Mouse (Mus musculus) left cerebral cortex, postnatal 4 days (tissue): ENCODE measurements around the gene Hcrt. TPM values are rescaled to one million over a fixed set of nuclear protein-coding genes. Genes with fewer than 3 reads are reported as not detected.

Experiments used
- DNase-seq: peaks from one replicate; pipeline ENCODE4 v3.0.0-alpha.2; 2022
- intact Hi-C: fragments of 180-260 bp; cut with DNase I; formaldehyde crosslinking; loops from one replicate; pipeline ENCODE4 v1.15.1; 2025
- total RNA-seq, 2 experiments: library from RNA; stranded (reverse); gene quantifications; 2 replicates each; pipeline ENCODE4 v1.2.3; 2021

The Hcrt gene
- total RNA-seq, 2 experiments from 2014 or later: not detected

GRCm38 (mm10) chr11:100770646-100771408, 8.1 kb upstream of the Hcrt start, which contains the start of gene Ghdc:
TSS of gene Ghdc (minus strand) at chr11:100770957.
- intact Hi-C loops: no loop called here
- DNase-seq: peak; percentile 64

DNA sequence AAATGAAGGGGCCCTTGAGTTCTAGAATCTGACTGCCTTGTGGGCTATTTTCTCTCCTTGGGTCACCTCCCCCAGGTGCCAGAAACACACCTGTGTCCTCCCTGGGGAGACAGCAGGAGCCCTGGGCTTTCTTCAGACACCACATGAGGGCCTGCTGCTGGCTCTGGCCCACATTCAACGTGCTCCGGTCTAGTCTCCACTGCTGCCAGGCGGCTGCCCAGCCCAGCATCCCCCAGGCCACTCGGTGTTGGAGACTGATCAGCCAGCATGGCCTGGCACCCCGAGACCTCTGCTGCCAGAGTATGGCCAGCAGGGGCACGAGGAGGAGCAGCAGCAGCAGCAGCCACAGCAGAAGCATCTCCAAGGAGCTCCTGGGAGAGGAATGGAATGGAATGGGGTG, 7.2 kb upstream of the Hcrt start:
- peak; percentile 50 for DNase-seq
- intact Hi-C loops: no loop called here

GRCm38 (mm10) chr11:100767871-100768270, 5.1 kb upstream of the Hcrt start:
- intact Hi-C loops: no loop called here
- no peak for DNase-seq

DNA sequence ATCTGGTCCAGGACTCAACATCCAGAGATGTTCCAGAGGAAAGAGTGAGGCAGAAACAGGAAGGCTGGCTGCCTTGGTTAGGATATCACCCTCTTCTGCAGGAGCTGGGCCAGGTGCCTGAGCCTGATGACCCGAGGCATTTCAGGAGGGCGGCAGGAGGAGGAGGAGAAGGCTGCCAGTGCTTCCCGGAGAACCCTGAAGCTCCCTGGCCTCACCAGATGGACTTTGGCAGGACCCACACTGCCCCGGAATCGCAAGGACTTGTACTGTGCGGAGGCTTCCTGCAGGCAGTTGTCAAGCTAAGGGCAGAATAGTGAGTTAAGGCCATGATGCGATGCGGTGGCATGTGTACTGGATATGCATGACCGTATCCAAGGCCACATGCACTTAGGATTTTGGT, 4.0 kb upstream of the Hcrt start:
- intact Hi-C loops: no loop called here
- DNase-seq: no peak

GRCm38 (mm10) chr11:100761547-100762045, 1.1 kb downstream of the Hcrt start:
- intact Hi-C loops: no loop called here
- DNase-seq: peak; percentile 90

DNA sequence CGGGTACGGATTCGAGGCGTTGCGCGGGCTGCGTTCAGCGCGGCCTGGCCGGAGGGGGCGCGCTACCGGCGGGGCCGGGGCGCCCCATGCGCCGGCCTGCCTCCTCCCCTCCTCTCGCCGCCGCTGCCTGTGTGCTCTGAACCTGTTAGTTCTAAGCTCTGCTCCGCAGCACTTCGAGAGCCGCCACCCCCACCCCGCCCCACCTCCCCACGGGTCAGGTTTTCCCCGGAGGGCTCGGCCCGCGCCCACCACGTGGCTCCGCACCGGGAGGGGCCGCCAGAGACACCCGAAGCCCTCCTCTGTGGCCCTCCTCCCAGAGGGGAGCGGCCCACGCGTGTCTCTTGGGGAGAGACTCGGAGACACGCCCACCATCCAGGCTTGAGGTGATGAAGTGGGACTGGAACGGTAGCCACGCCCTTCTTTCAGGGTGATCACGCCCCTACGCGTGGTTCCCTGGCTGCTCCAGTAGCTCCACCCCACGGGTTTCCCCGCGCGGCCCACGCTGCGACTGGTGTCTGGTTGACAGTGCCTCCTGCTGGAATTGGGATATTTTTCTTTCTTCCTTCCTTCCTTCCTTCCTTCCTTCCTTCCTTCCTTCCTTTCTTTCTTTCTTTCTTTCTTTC, 3.0 kb downstream of the Hcrt start, which contains the start of gene Kcnh4:
Gene Kcnh4, minus strand, starts transcription at position 332 of the 623 bp plus-strand sequence.
- intact Hi-C loops: no loop called here
- DNase-seq: peak; percentile 65

DNA sequence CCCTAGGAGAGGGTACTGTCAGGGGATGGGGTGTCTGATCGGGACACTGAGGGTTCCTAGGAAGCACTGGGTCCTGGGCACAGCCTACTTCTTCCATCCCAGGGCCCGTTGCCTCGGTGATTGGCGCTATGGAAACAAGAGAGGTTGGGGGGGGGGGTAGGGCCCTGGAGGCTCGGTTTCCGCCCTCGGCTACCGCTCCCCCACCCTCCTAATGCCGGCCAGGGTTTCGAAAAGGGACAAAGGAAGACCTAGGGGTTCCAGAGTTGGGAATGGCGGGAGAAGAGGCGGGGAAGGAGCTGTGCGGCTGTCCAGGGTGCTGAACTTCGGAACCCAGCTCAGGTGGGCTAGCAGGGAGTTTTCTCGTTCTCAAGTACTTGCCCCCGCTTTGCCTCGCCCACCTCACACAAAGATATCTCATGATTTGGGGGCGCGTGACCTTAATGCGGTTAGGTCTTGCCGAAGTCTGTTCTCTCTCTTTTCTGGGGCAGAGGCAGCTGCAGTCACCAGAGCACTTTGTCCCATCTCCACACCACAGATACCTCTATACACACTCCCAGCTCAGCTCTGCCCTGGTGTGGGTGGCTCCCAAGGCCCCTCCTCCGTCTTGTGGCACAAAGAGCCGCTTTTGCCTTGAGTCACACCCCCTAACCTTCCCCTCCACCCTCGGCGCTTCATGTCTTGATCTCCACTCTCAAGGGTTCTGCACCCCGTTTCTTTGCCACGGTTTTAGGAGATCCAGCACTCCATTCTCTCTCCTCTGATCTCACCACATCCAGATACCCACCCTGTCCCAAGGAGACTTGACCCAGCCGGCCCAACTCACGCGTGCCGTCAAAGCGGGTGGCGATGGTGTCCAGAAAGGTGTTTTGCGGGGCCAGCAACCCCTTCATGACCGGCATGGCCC, 3.8 kb downstream of the Hcrt start:
- intact Hi-C loops: no loop called here
- no peak for DNase-seq

DNA sequence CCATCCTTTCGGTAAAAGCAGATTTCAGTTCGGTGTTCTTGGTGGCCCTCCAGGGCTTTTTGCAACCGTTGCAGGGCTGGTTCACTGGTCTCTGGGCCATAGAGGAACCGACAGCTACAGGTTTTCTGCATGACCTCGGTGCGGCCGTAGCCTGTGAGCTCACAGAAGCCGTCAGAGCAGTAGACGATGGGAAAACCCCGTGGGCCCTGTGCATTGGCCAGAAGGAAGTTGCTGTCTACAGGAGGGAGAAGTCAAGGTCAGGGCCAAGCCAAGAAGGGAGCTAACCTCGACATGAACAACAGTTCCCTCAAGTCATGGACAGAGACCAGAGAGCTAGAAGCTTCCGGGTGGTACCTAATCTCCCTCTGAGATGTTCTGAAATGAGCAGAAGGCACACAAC, 5.2 kb downstream of the Hcrt start:
- no peak for DNase-seq
- intact Hi-C loops: no loop called here

DNA sequence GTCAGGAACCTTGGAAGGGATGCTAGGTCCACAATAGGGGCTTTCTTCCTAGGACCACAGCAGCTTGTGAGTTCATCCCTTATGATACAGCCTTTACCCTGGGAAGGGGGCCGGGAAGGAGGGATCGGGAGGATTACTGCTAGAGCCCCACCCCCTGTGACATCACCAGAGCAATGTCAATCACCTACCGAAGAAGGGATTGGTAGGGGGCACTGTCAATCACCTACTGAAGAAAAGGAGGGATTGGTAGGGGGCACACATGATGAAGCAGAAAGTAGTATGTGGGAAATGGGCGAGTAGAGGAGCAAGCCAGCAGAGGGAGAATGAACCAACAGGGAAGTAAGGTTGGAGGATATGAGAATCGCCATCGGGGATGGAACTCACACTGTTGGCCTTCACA, 6.3 kb downstream of the Hcrt start:
- DNase-seq: no peak
- intact Hi-C loops: no loop called here

DNA sequence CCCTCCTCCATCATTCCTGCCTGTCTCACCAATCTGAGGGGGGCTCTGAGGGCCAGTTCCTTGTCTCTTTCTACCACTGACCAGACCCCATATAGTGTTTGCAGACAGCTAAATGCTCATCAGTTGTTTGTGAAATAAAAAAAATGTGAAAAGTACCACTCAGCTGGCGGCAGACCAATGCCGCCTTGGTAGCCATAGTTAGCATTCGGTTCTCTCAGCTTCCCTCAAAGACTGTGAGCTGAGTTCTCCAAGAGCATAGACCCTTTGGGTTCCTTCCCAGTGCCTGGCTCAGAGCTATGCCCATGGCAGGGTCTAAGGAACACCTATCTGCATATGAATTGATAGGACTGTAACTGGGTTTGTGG, 8.1 kb downstream of the Hcrt start:
- DNase-seq: no peak
- intact Hi-C loops: no loop called here

DNA sequence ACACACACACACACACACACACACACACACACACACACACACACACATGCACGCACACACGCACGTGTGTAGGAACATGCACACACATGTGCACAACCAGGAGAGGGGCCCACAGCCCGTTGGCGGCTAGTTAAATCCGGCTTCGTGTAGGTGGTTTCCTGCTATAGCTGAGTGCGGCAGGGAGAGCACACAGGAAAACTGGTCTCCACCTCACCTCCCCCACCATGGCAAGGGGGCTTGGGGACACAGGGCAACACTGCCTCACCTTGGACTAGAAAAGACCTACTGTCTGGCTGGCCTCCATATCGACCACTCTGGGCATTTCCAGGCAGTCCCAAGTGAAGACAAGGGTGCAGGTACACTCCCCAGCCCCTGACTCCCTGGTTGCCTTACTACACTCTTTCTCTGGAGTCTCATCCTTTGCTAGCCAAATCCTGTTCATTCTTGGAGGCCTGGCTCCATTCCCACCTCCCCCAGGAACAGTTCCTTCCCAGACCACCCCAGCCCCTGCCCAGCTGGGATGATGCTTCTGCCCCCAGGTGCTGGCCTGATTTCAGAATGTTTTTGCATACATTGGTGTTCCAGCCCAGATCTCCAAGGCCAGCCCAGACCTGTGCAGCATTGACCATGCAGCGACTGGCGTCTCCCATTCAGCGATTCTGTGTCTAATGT, 8.6 kb downstream of the Hcrt start:
- DNase-seq: no peak
- intact Hi-C loops: no loop called here

DNA sequence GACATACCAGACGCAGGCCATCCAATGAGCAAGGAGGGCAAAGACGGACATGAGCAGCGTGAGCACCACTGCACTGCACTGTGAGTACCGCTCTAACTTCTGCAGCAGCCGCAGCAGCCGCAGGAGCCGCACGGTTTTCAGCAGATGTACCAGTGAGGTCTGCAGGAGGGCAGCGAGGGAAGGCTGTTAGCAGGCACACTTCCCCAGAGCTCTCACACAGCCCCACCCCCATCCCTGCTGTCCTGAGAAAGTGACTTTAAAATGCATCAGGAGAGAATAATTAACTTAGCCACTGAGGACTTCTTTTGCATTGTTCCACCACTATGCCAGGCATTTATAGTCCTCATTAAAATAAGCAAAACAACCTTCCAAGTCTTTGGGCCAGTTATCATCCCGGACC, 10.4 kb downstream of the Hcrt start:
- intact Hi-C loops: no loop called here

GRCm38 (mm10) chr11:100750127-100750526, 12.6 kb downstream of the Hcrt start:
- intact Hi-C loops: no loop called here
- no peak for DNase-seq

More for the DNA sequence above, 10.4 kb downstream of the Hcrt start:
- DNase-seq: no peak

- no peak for DNase-seq
- intact Hi-C loops: loop anchor here (10.0 kb wide), 1 partner anchor 205 kb away; no protein-coding TSS in a partner anchor
Measured at GRCm38 (mm10) chr11:100749469-100749868, 13.3 kb downstream of the Hcrt start.

DNA sequence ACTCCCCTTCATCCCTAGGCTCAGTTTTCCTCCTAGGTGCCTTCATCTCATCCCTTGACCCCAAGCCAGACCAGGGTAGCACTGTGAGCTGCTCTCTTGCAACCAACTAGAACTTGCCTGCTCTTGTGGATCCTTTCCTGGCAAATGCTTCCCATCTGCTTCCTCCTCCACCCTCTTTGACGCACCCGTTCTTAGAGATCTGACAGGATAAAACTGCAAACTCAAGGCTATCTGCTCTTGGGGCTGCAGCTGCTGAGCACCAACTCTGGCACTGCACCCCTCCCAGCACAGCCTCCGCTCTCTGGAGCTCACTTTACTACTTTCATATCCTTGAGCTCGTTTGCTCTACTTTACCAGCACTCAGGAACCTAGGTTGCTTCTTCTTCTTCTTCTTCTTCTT, 14.1 kb downstream of the Hcrt start:
- intact Hi-C loops: loop anchor here (10.0 kb wide), 1 partner anchor 206 kb away; no protein-coding TSS in a partner anchor

DNA sequence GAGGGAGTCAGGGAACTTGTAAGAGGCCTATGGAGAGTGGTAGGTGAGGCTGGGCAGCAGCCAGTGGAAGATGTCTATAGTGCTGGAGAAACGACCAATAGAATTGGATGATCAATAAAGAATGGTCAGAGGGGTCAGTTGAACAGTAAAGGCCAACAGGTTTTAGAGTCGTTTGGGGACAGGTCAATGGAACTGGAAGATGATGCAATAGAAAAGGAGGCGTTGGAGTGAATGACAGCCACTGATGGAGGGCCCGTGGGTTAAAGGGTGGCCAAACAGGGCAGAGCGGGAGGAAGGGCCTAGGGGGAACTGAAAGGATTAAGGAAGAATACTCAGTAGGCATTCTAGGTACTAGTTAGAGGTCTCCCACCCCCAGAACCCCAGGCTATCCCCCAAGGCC, 15.6 kb downstream of the Hcrt start:
- DNase-seq: no peak
- intact Hi-C loops: loop anchor here (10.0 kb wide), 1 partner anchor 208 kb away; no protein-coding TSS in a partner anchor

More for the DNA sequence above, 14.1 kb downstream of the Hcrt start:
- no peak for DNase-seq

- intact Hi-C loops: loop anchor here (10.0 kb wide), 1 partner anchor 208 kb away; no protein-coding TSS in a partner anchor
- no peak for DNase-seq
Measured at GRCm38 (mm10) chr11:100746546-100746945, 16.2 kb downstream of the Hcrt start.

DNA sequence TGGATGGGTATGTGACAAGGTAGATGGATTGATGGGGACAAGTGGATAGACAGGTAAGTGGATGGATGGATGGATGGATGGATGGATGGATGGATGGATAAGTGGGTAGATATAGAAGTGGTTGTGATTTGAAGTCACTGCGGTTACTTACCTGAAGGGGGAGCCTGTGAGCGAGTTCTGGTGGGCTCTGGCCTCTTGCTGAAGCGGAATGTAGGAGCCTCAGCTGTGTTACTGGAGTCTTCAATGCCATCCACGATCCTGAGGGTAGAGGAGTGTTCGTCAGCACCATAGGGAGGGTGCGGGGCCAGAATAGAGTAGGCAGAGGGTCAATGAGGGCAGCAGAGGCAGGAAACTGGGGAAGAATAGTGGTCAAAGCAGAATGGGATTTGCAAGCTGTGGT, 17.6 kb downstream of the Hcrt start:
- peak; percentile 60 for DNase-seq
- intact Hi-C loops: loop anchor here (10.0 kb wide), 1 partner anchor 210 kb away; no protein-coding TSS in a partner anchor

DNA sequence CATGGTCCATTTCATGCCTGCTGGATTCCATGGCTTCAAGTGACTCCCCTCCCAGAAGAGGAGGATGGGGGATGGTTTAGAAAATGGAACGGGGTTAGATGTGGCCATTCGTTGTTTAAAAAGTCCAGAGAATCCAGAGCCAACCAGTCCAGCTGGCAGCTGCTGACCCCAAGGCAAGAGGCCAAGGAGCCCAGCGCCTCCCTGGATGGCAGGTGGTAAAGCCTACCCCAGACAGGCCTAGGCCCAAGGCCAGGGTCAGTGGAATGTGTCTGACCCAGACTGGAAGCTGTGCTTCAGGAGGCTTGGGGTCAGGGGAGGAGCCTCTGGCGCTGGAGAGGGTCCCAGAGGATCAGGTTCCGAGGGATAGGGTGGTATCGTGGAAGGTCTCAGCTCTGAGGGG, 21.4 kb downstream of the Hcrt start:
- DNase-seq: peak; percentile 55
- intact Hi-C loops: loop anchor here (10.0 kb wide), 1 partner anchor 213 kb away; no protein-coding TSS in a partner anchor

DNA sequence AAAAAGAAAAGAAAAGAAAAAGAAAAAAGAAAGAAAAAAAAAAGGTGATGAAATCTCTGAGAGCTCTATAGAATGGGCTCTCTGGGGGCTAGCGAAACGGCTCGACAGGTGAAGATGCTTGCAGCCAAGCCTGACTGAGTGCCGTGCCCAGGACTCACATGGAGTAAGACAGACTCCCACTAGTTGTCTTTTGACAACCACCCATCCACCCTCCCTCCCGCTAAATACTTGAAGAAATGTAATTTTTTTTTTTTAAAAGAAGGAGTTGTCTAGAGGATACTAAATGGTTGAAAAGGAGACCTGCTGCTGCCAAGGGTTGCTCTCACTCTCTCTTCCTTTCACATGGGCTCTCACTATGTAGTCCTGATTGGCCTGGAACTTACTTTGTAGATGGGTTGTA, 24.0 kb downstream of the Hcrt start:
- no peak for DNase-seq
- intact Hi-C loops: no loop called here
